Mouse (Mus musculus) forebrain, embryonic 13.5 days (tissue): Measurements from ENCODE around the gene Tnnc1. TPM values are rescaled to one million over a fixed set of nuclear protein-coding genes. Genes with fewer than 3 reads are reported as not detected.

Experiments
- ATAC-seq: fragments of 200-750 bp; cut with Nextera tagmentation; 2 replicates; pipeline ENCODE4 v1.8.0; 2017
- H3K27ac ChIP-seq: fragments of 300-500 bp; sonication (generic); 2 replicates; pipeline ENCODE4 v1.5.1; 2015; ENCODE audit warnings: inconsistent platforms, mild to moderate bottlenecking, moderate library complexity
- H3K27me3 ChIP-seq: fragments of 300-500 bp; sonication (generic); 2 replicates; pipeline ENCODE4 v1.6.1; 2015; ENCODE audit warnings: mild to moderate bottlenecking, inconsistent platforms
- H3K36me3 ChIP-seq: fragments of 300-500 bp; sonication (generic); 2 replicates; pipeline ENCODE4 v1.6.1; 2015; ENCODE audit warnings: mild to moderate bottlenecking, inconsistent platforms; ENCODE audit not compliant: poor library complexity, severe bottlenecking
- H3K4me1 ChIP-seq: fragments of 300-500 bp; sonication (generic); 2 replicates; pipeline ENCODE4 v1.6.1; 2015; ENCODE audit warnings: inconsistent platforms
- H3K4me2 ChIP-seq: fragments of 300-500 bp; sonication (generic); 2 replicates; pipeline ENCODE4 v1.6.1; 2015; ENCODE audit warnings: inconsistent platforms, mild to moderate bottlenecking, moderate library complexity
- H3K4me3 ChIP-seq: fragments of 300-500 bp; sonication (generic); 2 replicates; pipeline ENCODE4 v1.5.1; 2015; ENCODE audit warnings: mild to moderate bottlenecking, inconsistent platforms
- H3K9ac ChIP-seq: fragments of 300-500 bp; sonication (generic); 2 replicates; pipeline ENCODE4 v1.6.1; 2015; ENCODE audit warnings: mild to moderate bottlenecking, inconsistent platforms
- H3K9me3 ChIP-seq: fragments of 300-500 bp; sonication (generic); replicated peaks from 2 replicates; pipeline ENCODE4 v1.6.1; 2016; ENCODE audit warnings: inconsistent platforms
- WGBS: fragments of 180-500 bp; shearing (Covaris S2); methylation state at CpG from one replicate; pipeline ENCODE4 v1.1.7; 2015; 5-methylcytosine and 5-hydroxymethylcytosine counted together
- polyA plus RNA-seq: library from polyadenylated mRNA; unstranded; fragments of >200 nt; fragmentation: Nextera tagmentation; extraction: Ambion mirVana; gene quantifications from 2 replicates; pipeline ENCODE4 v1.2.1, GENCODE M21; 2015

The Tnnc1 gene
- polyA plus RNA-seq, 1 experiment from 2014 or later = 0.84 TPM

GRCm38 (mm10) chr14:31216846-31217245 lies 8.7 kb downstream of the Tnnc1 start, which contains the start of gene Nisch:
Gene Nisch (minus strand): TSS chr14:31216946.
- no peak for ATAC-seq
- H3K9ac ChIP-seq = peak within 1 kb of the TSS; percentile 14
- H3K27ac ChIP-seq = no peak within 1 kb of the TSS
- H3K4me1 ChIP-seq = peaks cover 11% of the 10 kb centered on the region
- H3K36me3 ChIP-seq = no peaks in the 10 kb centered on the region
- H3K4me2 ChIP-seq = peak within 1 kb of the TSS; percentile 14
- no peaks in the 10 kb centered on the region for H3K27me3 ChIP-seq
- H3K4me3 ChIP-seq = no peak within 1 kb of the TSS
- 46% methylated on average over 2 of the region's 2 CpGs for WGBS
- no peaks in the 10 kb centered on the region for H3K9me3 ChIP-seq

GRCm38 (mm10) chr14:31217666-31218065 lies 9.6 kb downstream of the Tnnc1 start, which contains the start of gene Sema3g:
Gene Sema3g (plus strand): TSS chr14:31217860.
- H3K9ac ChIP-seq = peak within 1 kb of the TSS; percentile 14
- peaks cover 11% of the 10 kb centered on the region for H3K4me1 ChIP-seq
- no peaks in the 10 kb centered on the region for H3K36me3 ChIP-seq
- peak; percentile 39 for ATAC-seq
- H3K4me2 ChIP-seq = peak within 1 kb of the TSS; percentile 14
- no peak within 1 kb of the TSS for H3K27ac ChIP-seq
- no peaks in the 10 kb centered on the region for H3K9me3 ChIP-seq
- H3K27me3 ChIP-seq = no peaks in the 10 kb centered on the region
- WGBS = 13% methylated on average over 11 of the region's 11 CpGs
- no peak within 1 kb of the TSS for H3K4me3 ChIP-seq

- Histone ChIP-seq H3K4me1 (peaks cover 5% of the 10 kb centered on the region; the same call in 1 of the 2 replicates), H3K9ac (no peak overlapping the region), H3K27me3 (no peaks in the 10 kb centered on the region), H3K4me3 (no peak overlapping the region), H3K9me3 (no peaks in the 10 kb centered on the region), H3K4me2 (no peak overlapping the region), H3K36me3 (no peaks in the 10 kb centered on the region), H3K27ac (no peak overlapping the region)
- WGBS = 57% methylated on average over 4 of the region's 4 CpGs
- peak; percentile 62; the same call in 1 of the 2 replicates for ATAC-seq
Measured at GRCm38 (mm10) chr14:31226978-31227377, 18.9 kb downstream of the Tnnc1 start.

DNA sequence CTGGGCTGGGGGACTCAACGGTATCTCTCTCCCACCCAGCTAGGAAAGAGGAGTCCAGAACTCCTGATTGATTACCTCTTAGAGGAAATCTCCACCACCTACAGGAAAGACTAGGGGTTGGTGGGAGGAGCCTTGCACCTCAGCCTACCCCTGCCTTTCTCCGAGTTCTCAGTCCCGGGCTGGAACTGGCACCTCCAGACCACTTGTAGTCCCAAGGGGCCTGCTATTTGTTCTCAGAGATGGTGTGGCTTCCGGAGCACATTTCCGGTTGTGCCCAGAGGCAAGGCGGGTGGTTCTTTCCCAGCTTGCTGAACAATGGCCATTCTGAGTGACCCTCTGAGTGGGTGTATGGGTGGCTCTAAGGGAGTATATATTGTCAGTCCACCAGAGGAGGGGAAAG lies 20.1 kb downstream of the Tnnc1 start:
- Histone ChIP-seq H3K4me2 (no peak overlapping the region), H3K36me3 (no peaks in the 10 kb centered on the region), H3K27ac (no peak overlapping the region), H3K4me3 (no peak overlapping the region), H3K4me1 (peaks cover 5% of the 10 kb centered on the region; the same call in 1 of the 2 replicates), H3K9me3 (no peaks in the 10 kb centered on the region), H3K9ac (no peak overlapping the region), H3K27me3 (no peaks in the 10 kb centered on the region)
- 72% methylated on average over 6 of the region's 6 CpGs for WGBS
- no peak for ATAC-seq

- H3K9ac ChIP-seq = no peak overlapping the region
- WGBS = 76% methylated on average over 8 of the region's 8 CpGs
- ATAC-seq = no peak
Measured at GRCm38 (mm10) chr14:31230442-31230841, 22.3 kb downstream of the Tnnc1 start.

DNA sequence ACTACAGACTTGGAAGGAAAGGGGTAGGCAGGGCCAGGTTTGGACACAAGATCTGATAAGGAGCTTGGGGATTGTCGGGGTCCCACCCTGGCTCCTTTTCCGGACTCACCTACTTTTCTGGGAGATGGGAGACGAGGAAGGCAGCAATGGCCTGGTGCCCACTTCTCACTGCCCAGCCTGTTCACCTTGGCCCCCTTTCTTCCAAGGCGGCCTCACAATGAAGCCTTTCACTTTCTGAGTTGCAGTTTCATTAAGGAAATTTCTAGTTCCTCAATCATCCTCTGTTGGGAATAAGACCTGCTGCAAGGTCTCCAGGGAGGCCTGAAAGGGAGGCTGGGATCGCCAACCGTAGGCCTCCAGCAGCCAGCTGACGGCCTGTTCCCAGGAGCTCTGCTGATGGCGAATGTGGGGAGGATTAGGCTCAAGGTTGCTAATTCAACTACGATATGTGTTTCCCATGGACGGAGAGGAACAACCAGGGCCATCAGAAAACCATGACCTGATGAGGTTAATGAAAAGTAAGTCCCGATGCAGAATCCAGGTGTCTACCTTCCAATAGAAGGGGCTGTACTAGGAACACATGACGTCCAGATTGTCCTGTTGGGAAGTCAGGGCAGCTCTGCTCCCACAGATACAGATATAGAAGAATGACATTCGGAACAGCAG lies 24.4 kb downstream of the Tnnc1 start:
- no peak overlapping the region for H3K27ac ChIP-seq
- no peaks in the 10 kb centered on the region for H3K9me3 ChIP-seq
- H3K4me1 ChIP-seq = no peaks in the 10 kb centered on the region
- 87% methylated on average over 13 of the region's 13 CpGs for WGBS
- H3K36me3 ChIP-seq = no peaks in the 10 kb centered on the region
- H3K4me3 ChIP-seq = no peak overlapping the region
- ATAC-seq = no peak
- H3K9ac ChIP-seq = no peak overlapping the region
- no peaks in the 10 kb centered on the region for H3K27me3 ChIP-seq
- H3K4me2 ChIP-seq = no peak overlapping the region

More at GRCm38 (mm10) chr14:31230442-31230841, 22.3 kb downstream of the Tnnc1 start:
- no peaks in the 10 kb centered on the region for H3K27me3 ChIP-seq
- H3K4me2 ChIP-seq = no peak overlapping the region
- no peak overlapping the region for H3K27ac ChIP-seq
- H3K4me3 ChIP-seq = no peak overlapping the region
- no peaks in the 10 kb centered on the region for H3K9me3 ChIP-seq
- no peaks in the 10 kb centered on the region for H3K36me3 ChIP-seq
- H3K4me1 ChIP-seq = peaks cover 5% of the 10 kb centered on the region; the same call in 1 of the 2 replicates

DNA sequence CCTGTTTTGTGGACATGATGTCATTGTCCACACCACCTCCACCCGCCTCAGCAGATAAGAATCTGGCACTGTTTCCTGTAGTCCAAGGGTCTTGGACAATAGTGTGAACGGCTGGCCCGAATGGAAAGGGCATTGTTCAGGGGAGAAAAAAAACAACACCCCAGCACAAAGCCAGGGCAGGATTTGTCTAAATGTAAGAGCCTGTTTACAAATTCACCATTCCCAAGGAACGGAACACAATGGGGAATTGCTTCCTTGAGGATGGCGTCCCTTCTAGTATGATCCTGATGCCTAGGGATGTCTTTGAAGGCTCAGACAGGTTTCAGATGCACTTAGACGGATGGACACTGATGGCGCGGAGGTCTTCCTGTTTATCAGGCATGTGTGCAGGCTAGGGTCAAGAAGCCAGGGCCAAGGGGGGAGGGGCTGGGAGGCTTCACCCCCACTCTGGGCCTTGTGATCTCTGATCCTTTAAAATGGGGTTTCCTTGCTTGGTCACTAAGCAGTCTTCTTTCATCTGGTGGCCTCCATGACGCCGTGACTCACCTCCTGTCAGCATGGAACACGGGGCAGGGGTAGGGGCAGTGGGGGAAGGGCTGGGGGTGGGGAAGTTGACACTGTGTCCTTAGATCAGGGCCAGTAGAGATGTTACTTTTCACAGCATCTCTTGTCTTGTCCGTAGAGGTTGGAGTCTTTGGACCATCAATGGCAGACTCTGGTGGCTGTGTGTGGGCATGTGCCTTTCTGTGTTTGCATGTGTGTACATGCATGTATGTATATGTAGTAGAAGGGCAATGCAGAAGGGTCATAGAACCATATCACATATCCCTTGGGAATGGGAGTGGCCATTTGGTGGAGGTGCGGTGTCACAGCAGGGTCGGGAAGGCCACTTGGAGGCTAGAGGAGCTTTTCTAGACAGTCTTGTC lies 25.2 kb downstream of the Tnnc1 start:
- ATAC-seq = peak; percentile 48
- H3K9me3 ChIP-seq = no peaks in the 10 kb centered on the region
- 86% methylated on average over 14 of the region's 14 CpGs for WGBS

DNA sequence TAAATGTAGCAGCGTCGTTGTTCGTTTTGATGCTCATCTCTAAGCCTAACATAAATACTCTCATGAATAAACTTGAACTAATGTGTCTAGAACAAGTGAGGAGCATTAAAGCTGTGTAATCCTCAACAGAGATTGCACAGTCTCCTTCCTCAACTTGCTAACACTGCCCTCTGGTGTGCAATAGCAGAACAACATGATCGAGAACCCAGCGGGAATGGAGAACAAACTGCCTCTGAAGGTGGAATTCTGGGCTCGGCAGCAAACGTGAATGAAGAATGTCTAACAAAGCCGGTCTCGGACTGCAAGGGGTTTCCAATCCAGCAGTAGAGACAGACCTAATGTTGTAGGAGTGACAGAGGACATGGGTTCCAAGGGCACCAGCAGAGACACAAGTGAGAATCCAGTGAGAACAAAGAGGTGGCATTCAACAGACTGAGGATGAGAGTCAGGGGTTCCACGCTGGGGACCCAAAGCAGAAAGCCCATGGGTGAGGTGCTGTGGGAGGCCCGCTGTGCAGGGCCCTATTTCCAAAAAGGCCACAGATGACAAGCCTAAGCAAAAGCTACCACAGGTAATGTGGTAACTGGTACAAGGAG lies 26.0 kb downstream of the Tnnc1 start:
- Histone ChIP-seq H3K36me3 (no peaks in the 10 kb centered on the region), H3K27ac (no peak overlapping the region), H3K9ac (no peak overlapping the region), H3K4me2 (peak overlapping the region; percentile 13), H3K4me1 (no peaks in the 10 kb centered on the region), H3K9me3 (no peaks in the 10 kb centered on the region), H3K4me3 (no peak overlapping the region), H3K27me3 (no peaks in the 10 kb centered on the region)
- 25% methylated on average over 11 of the region's 11 CpGs for WGBS
- ATAC-seq = peak; percentile 51

More for the DNA sequence above, 25.2 kb downstream of the Tnnc1 start:
- no peaks in the 10 kb centered on the region for H3K27me3 ChIP-seq
- H3K27ac ChIP-seq = no peak overlapping the region
- H3K9ac ChIP-seq = no peak overlapping the region
- H3K36me3 ChIP-seq = no peaks in the 10 kb centered on the region
- H3K4me2 ChIP-seq = no peak overlapping the region
- H3K4me3 ChIP-seq = no peak overlapping the region
- no peaks in the 10 kb centered on the region for H3K4me1 ChIP-seq

- H3K4me3 ChIP-seq = no peak overlapping the region
- no peaks in the 10 kb centered on the region for H3K9me3 ChIP-seq
- H3K36me3 ChIP-seq = no peaks in the 10 kb centered on the region
- no peak overlapping the region for H3K4me2 ChIP-seq
- no peaks in the 10 kb centered on the region for H3K4me1 ChIP-seq
- H3K27me3 ChIP-seq = no peaks in the 10 kb centered on the region
- WGBS = 86% methylated on average over 7 of the region's 7 CpGs
- no peak overlapping the region for H3K9ac ChIP-seq
- no peak overlapping the region for H3K27ac ChIP-seq
- no peak for ATAC-seq
Measured at GRCm38 (mm10) chr14:31237101-31237882, 29.2 kb downstream of the Tnnc1 start.

GRCm38 (mm10) chr14:31240528-31240927 lies 32.4 kb downstream of the Tnnc1 start:
- Histone ChIP-seq H3K9ac (no peak overlapping the region), H3K36me3 (no peaks in the 10 kb centered on the region), H3K4me1 (no peaks in the 10 kb centered on the region), H3K27ac (no peak overlapping the region), H3K9me3 (no peaks in the 10 kb centered on the region), H3K27me3 (no peaks in the 10 kb centered on the region), H3K4me2 (no peak overlapping the region), H3K4me3 (no peak overlapping the region)
- 79% methylated on average over 3 of the region's 3 CpGs for WGBS
- no peak for ATAC-seq

- H3K36me3 ChIP-seq = no peaks in the 10 kb centered on the region
- no peaks in the 10 kb centered on the region for H3K27me3 ChIP-seq
- no peak overlapping the region for H3K9ac ChIP-seq
- WGBS = 85% methylated on average over 1 of the region's 1 CpGs
- H3K4me3 ChIP-seq = no peak overlapping the region
- H3K4me1 ChIP-seq = no peaks in the 10 kb centered on the region
- ATAC-seq = no peak
- no peaks in the 10 kb centered on the region for H3K9me3 ChIP-seq
- no peak overlapping the region for H3K27ac ChIP-seq
- H3K4me2 ChIP-seq = no peak overlapping the region
Measured at GRCm38 (mm10) chr14:31244777-31245176, 36.7 kb downstream of the Tnnc1 start.
